Mouse (Mus musculus): Measurements from ENCODE around the gene Gas2l3. TPM values are rescaled to one million over a fixed set of nuclear protein-coding genes. Genes with fewer than 3 reads are reported as not detected.

Gene Gas2l3
- total RNA-seq, 2 experiments from 2014 or later, result 4.2 to 4.8 TPM

GRCm38 (mm10) chr10:89400674-89401336 is 43.0 kb downstream of the Gas2l3 start:
- DNase-seq (ENCODE audit: low spot score in 2 of 2), result peak in 1 of 2 experiments; percentile 31

- peak; percentile 69 to 72 for DNase-seq (ENCODE audit: low spot score in 2 of 2)
These were observed 47.9 kb downstream of the Gas2l3 start for GRCm38 (mm10) chr10:89395823-89396222.

DNA sequence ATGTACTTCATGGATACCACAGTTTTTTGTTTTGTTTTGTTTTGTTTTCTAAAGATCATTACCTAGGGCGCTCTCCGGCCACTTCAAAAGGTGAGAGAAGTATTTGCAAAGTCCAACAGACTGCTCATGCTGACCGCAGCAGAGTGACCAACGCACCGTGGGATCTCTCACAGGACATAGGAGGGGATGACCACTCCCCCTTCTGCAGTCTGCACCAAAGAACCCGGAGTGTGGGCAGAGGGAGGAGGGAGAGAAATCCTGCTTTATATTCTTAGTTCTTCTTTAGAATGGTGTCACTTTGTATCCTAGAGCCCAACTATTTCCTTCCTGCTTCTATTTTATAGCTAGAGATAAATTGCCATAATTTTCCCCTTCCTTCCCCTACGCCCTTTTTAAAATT is 48.4 kb downstream of the Gas2l3 start:
- no peak for DNase-seq (ENCODE audit: low spot score in 2 of 2)

DNA sequence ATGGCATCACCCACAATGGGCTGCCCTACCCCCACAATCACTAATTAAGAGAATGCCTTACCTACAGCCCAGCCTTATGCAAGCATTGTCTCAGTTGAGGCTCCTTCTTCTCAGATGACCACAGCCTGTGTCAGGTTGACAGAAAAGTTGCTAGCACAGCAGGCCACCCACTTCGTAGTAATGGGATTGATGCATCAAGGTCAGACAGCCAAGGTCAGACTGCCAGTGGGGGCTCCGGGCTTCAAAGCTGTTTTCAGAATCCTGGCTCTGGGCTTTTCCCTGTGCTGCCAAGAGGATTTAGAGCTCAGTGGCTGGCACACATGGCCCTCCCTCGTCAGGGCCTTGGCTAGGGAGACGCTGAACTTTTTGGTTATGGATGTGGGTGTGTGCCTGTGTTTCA is 51.1 kb downstream of the Gas2l3 start:
- peak in 1 of 2 experiments; percentile 13 for DNase-seq (ENCODE audit: low spot score in 2 of 2)

- peak in 1 of 2 experiments; percentile 19 for DNase-seq (ENCODE audit: low spot score in 2 of 2)
These were observed 52.1 kb downstream of the Gas2l3 start for GRCm38 (mm10) chr10:89391571-89392163.

- no peak for DNase-seq (ENCODE audit: low spot score in 2 of 2)
These were observed 57.3 kb downstream of the Gas2l3 start for GRCm38 (mm10) chr10:89386461-89386860.

GRCm38 (mm10) chr10:89383462-89383861 is 60.3 kb downstream of the Gas2l3 start:
- peak; percentile 78 to 81 for DNase-seq (ENCODE audit: low spot score in 2 of 2)

DNA sequence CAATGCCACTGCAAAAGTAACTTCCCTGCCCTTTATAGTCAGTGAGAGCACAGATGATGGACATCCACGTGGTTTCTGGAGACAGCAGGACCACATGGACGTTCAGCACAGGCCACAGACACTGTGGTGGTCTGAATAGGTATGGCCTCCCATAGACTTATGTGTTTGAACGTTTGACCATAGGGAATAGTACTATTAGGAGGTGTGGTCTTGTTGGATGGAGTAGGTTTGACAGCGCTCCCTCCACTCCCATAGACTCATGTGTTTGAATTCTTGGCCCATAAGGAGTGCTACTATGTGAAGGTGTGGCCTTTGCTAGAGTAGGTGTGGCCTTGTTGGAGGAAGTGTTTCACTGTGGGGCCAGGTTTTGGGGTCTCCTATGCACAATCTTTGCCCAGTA is 66.0 kb downstream of the Gas2l3 start:
- no peak for DNase-seq (ENCODE audit: low spot score in 2 of 2)

- no peak for DNase-seq (ENCODE audit: low spot score in 2 of 2)
These were observed 73.7 kb downstream of the Gas2l3 start for GRCm38 (mm10) chr10:89370051-89370450.

GRCm38 (mm10) chr10:89358933-89359332 is 84.8 kb downstream of the Gas2l3 start:
- DNase-seq (ENCODE audit: low spot score in 2 of 2), result no peak

Other genes with a start within 250 kb of the Gas2l3 start
- gene Ano4, start 99.2 kb downstream of the Gas2l3 start, total RNA-seq (2021), result 10 to 100 TPM; 23.8 to 24.2 TPM
- gene Nr1h4, start 89.6 kb upstream of the Gas2l3 start, total RNA-seq (2021), result under 1 TPM; 0.22 to 0.41 TPM
- 1 to 10 TPM; 2.9 to 3.1 TPM for gene Slc17a8, start 177.3 kb upstream of the Gas2l3 start, total RNA-seq (2021)
- gene Scyl2, start 242.3 kb upstream of the Gas2l3 start, total RNA-seq (2021), result 10 to 100 TPM; 30.8 to 34.4 TPM